Mouse (Mus musculus) ovary, postnatal 36 days (tissue): ENCODE data around the gene Mylk2.

Experiments used
- DNase-seq: peaks from one replicate; pipeline ENCODE4 v3.0.0; 2022; ENCODE audit warnings: low spot score, mixed read lengths

Gene Mylk2

DNA sequence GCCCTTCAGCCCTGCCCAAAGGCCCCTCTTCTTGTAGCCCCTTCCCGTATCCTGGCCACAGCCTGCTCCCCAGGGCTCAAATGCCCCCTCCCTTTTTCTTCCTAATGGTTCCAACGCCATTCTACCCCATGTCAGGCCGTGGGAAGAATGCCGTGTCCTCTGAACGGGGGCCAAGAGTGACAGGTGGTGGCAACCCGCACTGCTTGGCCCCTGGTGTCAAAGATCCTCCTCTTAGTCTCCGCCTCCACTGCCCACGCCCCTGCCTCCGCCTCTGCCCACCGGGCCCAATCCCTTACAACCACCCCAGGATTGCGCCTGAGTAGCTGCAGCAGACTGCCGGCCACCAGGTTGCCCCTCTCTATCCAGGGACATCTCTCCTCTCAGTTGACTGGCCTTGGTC, at the start of gene Mylk2:
Mylk2 (plus strand) TSS at position 322 of the 400 bp plus-strand sequence.
- no peak for DNase-seq

GRCm38 (mm10) chr2:152861891-152862290, 49.3 kb upstream of the Mylk2 start:
- DNase-seq = no peak

DNA sequence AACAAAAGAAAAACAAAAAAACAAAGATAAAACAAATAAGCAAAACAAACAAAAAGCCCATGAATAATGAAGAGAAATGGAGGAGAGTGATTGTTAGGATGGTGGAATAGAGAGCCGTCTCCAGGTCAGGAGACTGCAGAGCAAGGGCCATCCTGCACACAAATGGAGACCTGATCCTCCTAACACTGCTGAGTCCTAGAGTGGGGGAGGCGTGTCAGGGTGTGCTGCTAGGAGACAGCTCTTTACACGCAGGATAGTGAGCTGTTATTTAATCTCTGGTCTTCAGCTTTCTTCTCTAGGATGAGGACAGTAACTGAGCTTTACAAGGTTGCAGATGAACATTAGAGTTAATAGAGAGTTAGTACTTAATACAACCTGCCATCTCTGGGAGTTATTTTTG, 48.5 kb upstream of the Mylk2 start:
- DNase-seq = no peak

DNA sequence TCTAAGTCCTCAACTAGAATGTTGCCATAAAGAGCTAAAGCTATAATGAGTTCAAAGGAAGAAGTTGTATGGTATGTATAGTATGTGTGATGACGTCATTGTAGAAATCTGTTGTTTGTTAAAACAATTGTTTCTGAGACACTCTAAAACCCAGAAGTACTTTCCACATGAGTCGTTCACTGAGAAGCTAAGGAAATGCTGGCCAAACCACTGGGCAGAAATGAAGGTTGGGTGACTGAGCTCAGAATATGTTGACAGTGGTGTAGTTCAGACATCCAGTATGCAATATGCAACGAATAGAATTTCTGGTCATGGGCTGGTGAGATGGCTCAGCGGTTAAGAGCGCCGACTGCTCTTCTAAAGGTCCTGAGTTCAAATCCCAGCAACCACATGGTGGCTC, 47.8 kb upstream of the Mylk2 start:
- DNase-seq = no peak

- no peak for DNase-seq
These were observed 32.9 kb upstream of the Mylk2 start for GRCm38 (mm10) chr2:152878239-152878638.

- DNase-seq = no peak
These were observed 30.3 kb upstream of the Mylk2 start for GRCm38 (mm10) chr2:152880898-152881297.

GRCm38 (mm10) chr2:152884101-152884645, 27.0 kb upstream of the Mylk2 start:
- DNase-seq = no peak

DNA sequence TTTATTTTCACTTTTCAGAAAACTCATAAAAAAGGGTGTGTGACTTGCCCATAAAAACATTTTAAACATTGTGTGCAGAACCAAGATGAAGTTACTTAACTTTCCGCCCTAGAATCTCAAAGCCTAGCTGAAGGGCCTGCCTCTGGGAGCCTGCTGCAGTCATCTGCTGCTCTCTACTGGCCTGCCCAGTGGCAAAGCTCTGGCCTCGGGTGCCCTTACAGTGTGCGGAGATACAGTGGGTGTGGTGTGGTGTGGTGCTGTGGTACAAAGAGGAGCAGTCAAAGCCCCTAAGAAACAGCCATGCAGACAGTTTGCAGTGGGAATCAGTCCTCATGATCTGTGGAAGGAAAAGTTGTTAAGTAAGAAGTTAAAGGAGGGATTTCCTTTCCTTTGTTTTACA, 23.9 kb upstream of the Mylk2 start:
- DNase-seq = no peak

- no peak for DNase-seq
These were observed 22.4 kb upstream of the Mylk2 start for GRCm38 (mm10) chr2:152888774-152889173.

- no peak for DNase-seq
These were observed 15.3 kb upstream of the Mylk2 start for GRCm38 (mm10) chr2:152895834-152896233.

DNA sequence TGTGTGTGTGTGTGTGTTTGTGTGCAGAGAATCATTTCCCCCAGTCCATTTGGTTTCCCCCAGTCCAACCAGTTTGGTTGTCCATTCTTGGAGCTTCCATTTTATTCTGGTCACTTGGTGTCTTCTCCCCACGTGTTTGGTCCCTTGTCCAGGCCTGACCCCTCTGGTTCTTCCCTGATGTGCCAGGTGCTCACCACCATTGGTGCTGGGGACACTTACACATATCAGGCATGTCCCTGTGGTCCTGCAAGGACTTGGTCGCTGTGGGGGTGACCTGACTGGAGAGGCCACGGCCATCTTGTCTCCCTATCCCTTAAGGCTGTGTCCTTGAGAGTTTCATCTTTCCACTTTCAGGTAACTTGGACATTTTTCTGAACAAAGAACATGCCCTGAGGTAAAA, 14.2 kb upstream of the Mylk2 start:
- DNase-seq = no peak

DNA sequence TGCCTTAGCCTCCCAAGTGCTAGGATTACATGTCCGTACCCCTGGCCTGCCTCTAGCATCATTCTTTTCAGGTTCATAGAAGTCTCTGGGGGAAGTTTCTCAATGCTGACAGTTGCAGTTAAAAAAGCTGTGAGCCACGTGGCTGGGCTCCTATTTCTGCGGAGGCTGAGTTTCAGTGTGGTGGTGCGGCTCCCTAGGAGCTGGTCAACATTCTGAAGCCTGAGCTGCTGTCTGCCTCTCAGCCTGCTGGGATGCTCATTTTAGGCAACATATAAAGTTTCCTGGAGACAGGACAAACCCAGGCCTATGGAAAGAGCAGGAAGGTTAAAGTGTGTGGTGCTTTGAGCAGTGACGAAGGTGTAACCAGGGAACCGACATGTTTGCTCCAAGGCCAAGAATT, 12.1 kb upstream of the Mylk2 start:
- DNase-seq = no peak

DNA sequence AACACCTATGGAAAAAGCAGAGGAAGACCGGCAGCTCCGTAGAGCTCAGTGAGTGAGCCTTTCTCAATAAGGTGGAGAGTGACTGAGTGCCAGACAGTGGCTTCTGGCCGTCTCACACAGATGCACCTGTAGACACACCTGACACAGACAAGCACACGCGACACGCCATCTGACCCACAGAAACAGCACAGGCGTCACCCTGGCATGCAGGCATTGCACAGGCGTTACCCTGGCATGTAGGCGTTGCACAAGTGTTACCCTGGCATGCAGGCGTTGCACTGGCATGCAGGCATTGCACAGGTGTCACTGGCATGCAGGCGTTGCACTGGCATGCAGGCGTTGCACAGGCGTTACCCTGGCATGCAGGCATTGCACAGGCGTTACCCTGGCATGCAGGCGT, 9.9 kb upstream of the Mylk2 start:
- DNase-seq = no peak

- DNase-seq = no peak
These were observed 8.5 kb upstream of the Mylk2 start for GRCm38 (mm10) chr2:152902658-152903057.

DNA sequence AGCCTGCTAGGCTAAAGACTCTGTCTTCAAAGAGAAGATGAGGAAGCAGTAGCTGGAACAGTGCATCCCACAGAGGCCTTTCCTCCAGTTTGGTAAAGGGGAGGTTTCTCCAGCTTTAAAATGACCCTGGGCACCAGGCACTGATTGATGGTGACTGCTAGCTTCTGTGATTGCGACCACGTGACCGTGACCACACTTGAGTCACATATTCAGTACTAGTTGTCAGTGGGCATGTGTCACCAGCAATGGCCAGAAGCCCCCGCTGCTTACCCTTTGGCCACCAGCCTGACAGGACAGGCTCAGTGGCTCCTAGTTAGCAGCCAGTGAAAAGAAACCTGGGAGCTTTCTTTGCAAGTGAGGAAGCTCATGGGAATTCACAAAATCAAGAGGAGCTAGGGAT, 7.6 kb upstream of the Mylk2 start:
- DNase-seq = no peak

GRCm38 (mm10) chr2:152904127-152904643, 7.0 kb upstream of the Mylk2 start:
- no peak for DNase-seq

GRCm38 (mm10) chr2:152905036-152905829, 5.9 kb upstream of the Mylk2 start:
- no peak for DNase-seq

GRCm38 (mm10) chr2:152906274-152907037, 4.7 kb upstream of the Mylk2 start:
- DNase-seq = no peak

GRCm38 (mm10) chr2:152907114-152907943, 3.8 kb upstream of the Mylk2 start:
- no peak for DNase-seq

DNA sequence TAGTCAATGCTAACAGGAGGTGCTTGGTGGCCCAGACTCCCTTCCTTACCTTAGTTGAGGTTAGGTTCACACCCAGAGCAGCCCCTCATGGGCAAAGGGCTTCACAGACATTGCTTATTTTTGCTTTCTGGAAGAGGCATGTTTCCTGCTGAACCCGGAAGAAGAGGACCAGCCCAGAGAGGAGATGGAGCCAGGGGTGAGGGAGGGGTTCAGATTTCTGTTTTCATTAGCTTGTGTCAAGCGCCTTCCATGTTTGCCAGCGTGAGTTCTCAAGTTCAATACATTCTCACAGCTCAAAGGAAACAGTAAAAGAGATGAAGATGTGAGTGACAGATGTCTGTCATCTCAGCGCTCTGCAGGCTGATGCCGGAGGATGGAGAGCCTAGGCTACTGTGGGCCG, 1.3 kb upstream of the Mylk2 start:
- no peak for DNase-seq

DNA sequence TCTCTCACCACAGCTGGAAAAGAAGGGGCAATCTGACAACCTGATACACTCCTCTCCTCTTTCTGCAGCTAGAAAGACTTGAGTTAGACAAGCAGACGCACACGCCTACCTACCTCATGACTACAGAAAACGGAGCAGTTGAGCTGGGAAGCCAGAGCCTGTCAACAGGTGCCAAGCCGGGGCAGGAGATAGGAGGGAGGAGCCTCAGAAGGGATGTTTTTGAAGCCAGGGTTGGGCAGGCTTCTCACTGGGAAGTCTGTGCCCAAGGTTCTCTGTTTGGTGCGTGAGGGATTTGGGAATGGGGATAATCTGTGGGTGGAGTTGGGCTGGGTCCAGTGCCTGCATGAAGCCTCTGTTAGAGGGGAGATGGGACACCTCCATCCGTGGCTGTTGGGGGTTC, 280 bp downstream of the Mylk2 start:
- DNase-seq = no peak

DNA sequence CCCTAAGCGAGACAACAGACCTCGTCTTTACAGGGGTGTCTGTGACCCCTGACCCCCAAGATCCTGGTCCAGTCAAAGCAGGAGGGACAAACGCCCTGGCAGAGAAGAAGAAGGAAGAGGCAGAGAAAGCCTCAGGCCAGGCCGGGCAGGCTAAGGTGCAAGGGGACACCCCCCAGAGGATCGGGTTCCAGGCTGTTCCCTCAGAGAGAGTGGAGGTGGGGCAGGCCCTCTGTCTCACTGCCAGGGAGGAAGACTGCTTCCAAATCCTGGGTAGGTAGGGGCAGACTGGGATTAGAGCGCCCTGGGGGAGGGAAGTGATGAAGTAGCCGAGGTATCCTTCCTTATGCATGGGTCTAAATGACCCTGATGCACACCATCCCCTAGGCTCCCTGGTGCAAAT, 2.3 kb downstream of the Mylk2 start:
- DNase-seq = no peak
